Mouse (Mus musculus): ENCODE measurements around the gene Tctn3. TPM values are rescaled to one million over a fixed set of nuclear protein-coding genes. Genes with fewer than 3 reads are reported as not detected.

Gene Tctn3
- polyA plus RNA-seq (2014; fragmentation: Nextera tagmentation; extraction: Ambion mirVana): 4.9 and 5.0 TPM in 2 replicates

GRCm38 (mm10) chr19:40611830-40612506 is at the start of gene Tctn3, which contains the start of gene Entpd1:
Tctn3 (minus strand) TSS chr19:40612233.
Entpd1 (plus strand) TSS chr19:40612366.
- peaks cover 6% of the 10 kb centered on the region for H3K4me1 ChIP-seq (replicated peaks; ENCODE audit: control insufficient read depth, insufficient read depth, low read length)
- peak within 1 kb of the TSS; percentile 66 for H3K9ac ChIP-seq (ENCODE audit: low read depth, low read length)
- H3K9me3 ChIP-seq (ENCODE audit: control insufficient read depth, low read length): no peaks in the 10 kb centered on the region
- H3K4me3 ChIP-seq (ENCODE audit: low read depth, low read length): peak within 1 kb of the TSS; percentile 68
- peak within 1 kb of the TSS; percentile 93 for H3K4me2 ChIP-seq
- H3K36me3 ChIP-seq (ENCODE audit: control insufficient read depth, insufficient read depth, low read length): peaks cover 3% of the 10 kb centered on the region; the same call in 1 of the 2 replicates
- no peaks in the 10 kb centered on the region for H3K27me3 ChIP-seq (replicated peaks; ENCODE audit: control insufficient read depth, insufficient read depth, low read length)
- under 1% methylated on average over 45 of the region's 45 CpGs for WGBS
- peak; percentile 95 for DNase-seq (ENCODE audit: low spot score)
- peak; percentile 100 for ATAC-seq (replicated peaks; ENCODE audit: low FRiP score)
- no peak within 1 kb of the TSS for H3K27ac ChIP-seq (ENCODE audit: low read depth, low read length)

- WGBS: 72% methylated on average over 2 of the region's 2 CpGs
- H3K9me3 ChIP-seq (ENCODE audit: control insufficient read depth, low read length): no peaks in the 10 kb centered on the region
- no peak overlapping the region for H3K9ac ChIP-seq (ENCODE audit: low read depth, low read length)
- peak overlapping the region; percentile 61 for H3K4me2 ChIP-seq
- H3K27ac ChIP-seq (ENCODE audit: low read depth, low read length): no peak overlapping the region
- H3K36me3 ChIP-seq (ENCODE audit: control insufficient read depth, insufficient read depth, low read length): no peaks in the 10 kb centered on the region
- H3K4me3 ChIP-seq (ENCODE audit: low read depth, low read length): no peak overlapping the region; the same call in 1 of the 2 replicates
- DNase-seq (ENCODE audit: low spot score) (no peak), ATAC-seq (replicated peaks; ENCODE audit: low FRiP score) (no peak)
- H3K27me3 ChIP-seq (replicated peaks; ENCODE audit: control insufficient read depth, insufficient read depth, low read length): no peaks in the 10 kb centered on the region
- peaks cover 6% of the 10 kb centered on the region for H3K4me1 ChIP-seq (replicated peaks; ENCODE audit: control insufficient read depth, insufficient read depth, low read length)
Observed at GRCm38 (mm10) chr19:40661108-40661507, 49.1 kb upstream of the Tctn3 start.

- Histone ChIP-seq H3K4me1 (replicated peaks; ENCODE audit: control insufficient read depth, insufficient read depth, low read length) (peaks cover 6% of the 10 kb centered on the region), H3K9me3 (ENCODE audit: control insufficient read depth, low read length) (no peaks in the 10 kb centered on the region), H3K4me2 (peak overlapping the region; percentile 61), H3K36me3 (ENCODE audit: control insufficient read depth, insufficient read depth, low read length) (no peaks in the 10 kb centered on the region), H3K9ac (ENCODE audit: low read depth, low read length) (peak overlapping the region; percentile 4; the same call in 1 of the 2 replicates), H3K4me3 (ENCODE audit: low read depth, low read length) (peak overlapping the region; percentile 33), H3K27me3 (replicated peaks; ENCODE audit: control insufficient read depth, insufficient read depth, low read length) (no peaks in the 10 kb centered on the region), H3K27ac (ENCODE audit: low read depth, low read length) (no peak overlapping the region)
- 32% methylated on average over 9 of the region's 9 CpGs for WGBS
- DNase-seq (ENCODE audit: low spot score) (no peak), ATAC-seq (replicated peaks; ENCODE audit: low FRiP score) (no peak)
Observed at GRCm38 (mm10) chr19:40660510-40660909, 48.5 kb upstream of the Tctn3 start.

- Histone ChIP-seq H3K9me3 (ENCODE audit: control insufficient read depth, low read length) (no peaks in the 10 kb centered on the region), H3K27me3 (replicated peaks; ENCODE audit: control insufficient read depth, insufficient read depth, low read length) (no peaks in the 10 kb centered on the region), H3K9ac (ENCODE audit: low read depth, low read length) (peak overlapping the region; percentile 4; the same call in 1 of the 2 replicates), H3K27ac (ENCODE audit: low read depth, low read length) (no peak overlapping the region), H3K36me3 (ENCODE audit: control insufficient read depth, insufficient read depth, low read length) (no peaks in the 10 kb centered on the region), H3K4me1 (replicated peaks; ENCODE audit: control insufficient read depth, insufficient read depth, low read length) (peaks cover 6% of the 10 kb centered on the region), H3K4me3 (ENCODE audit: low read depth, low read length) (peak overlapping the region; percentile 33), H3K4me2 (peak overlapping the region; percentile 61)
- 2% methylated on average over 16 of the region's 16 CpGs for whole genome bisulfite sequencing
- ATAC-seq (replicated peaks; ENCODE audit: low FRiP score) (no peak), DNase-seq (ENCODE audit: low spot score) (no peak)
Observed at GRCm38 (mm10) chr19:40659651-40660478, 47.8 kb upstream of the Tctn3 start.

- peaks cover 6% of the 10 kb centered on the region for H3K4me1 ChIP-seq (replicated peaks; ENCODE audit: control insufficient read depth, insufficient read depth, low read length)
- H3K36me3 ChIP-seq (ENCODE audit: control insufficient read depth, insufficient read depth, low read length): no peaks in the 10 kb centered on the region
- no peak overlapping the region for H3K4me3 ChIP-seq (ENCODE audit: low read depth, low read length)
- H3K27ac ChIP-seq (ENCODE audit: low read depth, low read length): no peak overlapping the region
- no peak for DNase-seq (ENCODE audit: low spot score)
- no peak for ATAC-seq (replicated peaks; ENCODE audit: low FRiP score)
- H3K4me2 ChIP-seq: peak overlapping the region; percentile 8
- no peak overlapping the region for H3K9ac ChIP-seq (ENCODE audit: low read depth, low read length)
- H3K27me3 ChIP-seq (replicated peaks; ENCODE audit: control insufficient read depth, insufficient read depth, low read length): no peaks in the 10 kb centered on the region
- 44% methylated on average over 5 of the region's 5 CpGs for WGBS
- no peaks in the 10 kb centered on the region for H3K9me3 ChIP-seq (ENCODE audit: control insufficient read depth, low read length)
Observed at GRCm38 (mm10) chr19:40658935-40659334, 46.9 kb upstream of the Tctn3 start.

- Histone ChIP-seq H3K4me1 (replicated peaks; ENCODE audit: control insufficient read depth, insufficient read depth, low read length) (peaks cover 6% of the 10 kb centered on the region), H3K9ac (ENCODE audit: low read depth, low read length) (no peak overlapping the region), H3K27me3 (replicated peaks; ENCODE audit: control insufficient read depth, insufficient read depth, low read length) (no peaks in the 10 kb centered on the region), H3K36me3 (ENCODE audit: control insufficient read depth, insufficient read depth, low read length) (no peaks in the 10 kb centered on the region), H3K4me2 (no peak overlapping the region), H3K4me3 (ENCODE audit: low read depth, low read length) (no peak overlapping the region), H3K27ac (ENCODE audit: low read depth, low read length) (no peak overlapping the region), H3K9me3 (ENCODE audit: control insufficient read depth, low read length) (no peaks in the 10 kb centered on the region)
- ATAC-seq (replicated peaks; ENCODE audit: low FRiP score) (no peak), DNase-seq (ENCODE audit: low spot score) (no peak)
- WGBS: 67% methylated on average over 6 of the region's 6 CpGs
Observed at GRCm38 (mm10) chr19:40658281-40658680, 46.2 kb upstream of the Tctn3 start.

- H3K4me3 ChIP-seq (ENCODE audit: low read depth, low read length): no peak overlapping the region
- no peak overlapping the region for H3K9ac ChIP-seq (ENCODE audit: low read depth, low read length)
- WGBS: 85% methylated on average over 5 of the region's 5 CpGs
- DNase-seq (ENCODE audit: low spot score) (no peak), ATAC-seq (replicated peaks; ENCODE audit: low FRiP score) (no peak)
- H3K4me1 ChIP-seq (replicated peaks; ENCODE audit: control insufficient read depth, insufficient read depth, low read length): peaks cover 3% of the 10 kb centered on the region; the same call in 1 of the 2 replicates
- no peaks in the 10 kb centered on the region for H3K27me3 ChIP-seq (replicated peaks; ENCODE audit: control insufficient read depth, insufficient read depth, low read length)
- no peak overlapping the region for H3K27ac ChIP-seq (ENCODE audit: low read depth, low read length)
- no peak overlapping the region for H3K4me2 ChIP-seq
- no peaks in the 10 kb centered on the region for H3K36me3 ChIP-seq (ENCODE audit: control insufficient read depth, insufficient read depth, low read length)
- no peaks in the 10 kb centered on the region for H3K9me3 ChIP-seq (ENCODE audit: control insufficient read depth, low read length)
Observed at GRCm38 (mm10) chr19:40656207-40656606, 44.2 kb upstream of the Tctn3 start.

- H3K4me1 ChIP-seq (replicated peaks; ENCODE audit: control insufficient read depth, insufficient read depth, low read length): peaks cover 6% of the 10 kb centered on the region
- H3K36me3 ChIP-seq (ENCODE audit: control insufficient read depth, insufficient read depth, low read length): no peaks in the 10 kb centered on the region
- no peak for DNase-seq (ENCODE audit: low spot score)
- H3K9ac ChIP-seq (ENCODE audit: low read depth, low read length): no peak overlapping the region
- H3K27me3 ChIP-seq (replicated peaks; ENCODE audit: control insufficient read depth, insufficient read depth, low read length): no peaks in the 10 kb centered on the region
- no peak for ATAC-seq (replicated peaks; ENCODE audit: low FRiP score)
- H3K4me2 ChIP-seq: no peak overlapping the region
- H3K4me3 ChIP-seq (ENCODE audit: low read depth, low read length): no peak overlapping the region
- 37% methylated on average over 5 of the region's 5 CpGs for WGBS
- no peak overlapping the region for H3K27ac ChIP-seq (ENCODE audit: low read depth, low read length)
- no peaks in the 10 kb centered on the region for H3K9me3 ChIP-seq (ENCODE audit: control insufficient read depth, low read length)
Observed at GRCm38 (mm10) chr19:40650090-40650489, 38.1 kb upstream of the Tctn3 start.

Data from liver, embryonic 11.5 days (tissue).